Mouse (Mus musculus): ENCODE data around the gene Utp18.
"Not testable (repeated sequence)": the region's sequence is repeated elsewhere in the genome, so short reads cannot be mapped to it uniquely, and the experiment has no call there.

Gene Utp18

GRCm38 (mm10) chr11:93885572-93886410 is at the start of gene Utp18, which contains the start of gene Mbtd1:
Gene Utp18 (minus strand): TSS chr11:93885766.
Gene Mbtd1 (plus strand): TSS chr11:93885852.
- peak; percentile 97 for DNase-seq (ENCODE audit: low spot score)

GRCm38 (mm10) chr11:93929106-93929505 is 43.5 kb upstream of the Utp18 start:
- peak; percentile 29 for DNase-seq (ENCODE audit: low spot score)

DNA sequence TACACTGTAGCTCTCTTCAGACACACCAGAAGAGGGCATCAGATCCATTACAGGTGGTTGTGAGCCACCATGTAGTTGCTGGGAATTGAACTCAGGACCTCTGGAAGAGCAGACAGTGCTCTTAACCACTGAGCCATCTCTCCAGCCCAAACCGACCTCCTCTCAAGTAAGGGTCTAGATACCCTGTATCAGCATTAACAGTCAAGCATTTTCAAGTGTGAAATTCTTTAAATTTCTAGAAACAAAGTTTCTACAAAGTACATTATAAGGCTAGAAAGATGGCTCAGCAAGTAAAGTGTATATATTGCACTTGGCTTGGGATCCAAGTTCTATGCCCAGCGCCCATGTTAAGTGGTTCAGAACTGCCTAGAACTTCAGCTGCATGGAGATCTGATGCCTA is 29.5 kb upstream of the Utp18 start:
- not testable (repeated sequence) for DNase-seq (ENCODE audit: low spot score)

GRCm38 (mm10) chr11:93911603-93912002 is 26.0 kb upstream of the Utp18 start:
- DNase-seq (ENCODE audit: low spot score) = no peak

GRCm38 (mm10) chr11:93908829-93909228 is 23.3 kb upstream of the Utp18 start:
- no peak for DNase-seq (ENCODE audit: low spot score)

- peak; percentile 58 for DNase-seq (ENCODE audit: low spot score)
Observed at GRCm38 (mm10) chr11:93907839-93908238, 22.3 kb upstream of the Utp18 start.

DNA sequence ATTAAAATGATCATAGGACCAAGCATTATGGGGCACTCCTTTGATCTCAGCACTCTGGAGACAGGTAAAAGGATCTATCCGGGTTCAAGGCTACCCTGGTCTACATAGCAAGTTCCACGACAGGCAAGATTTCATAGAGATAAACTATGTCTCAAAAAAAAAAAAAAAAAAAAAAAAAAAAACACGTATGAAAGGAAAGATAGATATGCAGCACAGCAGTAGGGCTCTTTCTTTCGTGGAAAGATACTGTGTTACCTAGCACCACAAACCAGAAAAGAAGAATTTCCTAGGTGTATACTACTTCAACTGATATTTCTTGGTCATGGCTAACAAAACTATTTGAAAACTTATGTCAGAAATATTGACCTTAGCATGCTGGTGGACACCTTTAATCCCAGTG is 21.3 kb upstream of the Utp18 start:
- DNase-seq (ENCODE audit: low spot score) = no peak

GRCm38 (mm10) chr11:93897732-93898131 is 12.2 kb upstream of the Utp18 start:
- no peak for DNase-seq (ENCODE audit: low spot score)

- DNase-seq (ENCODE audit: low spot score) = peak; percentile 25
Observed at GRCm38 (mm10) chr11:93887080-93887447, 1.5 kb upstream of the Utp18 start.

DNA sequence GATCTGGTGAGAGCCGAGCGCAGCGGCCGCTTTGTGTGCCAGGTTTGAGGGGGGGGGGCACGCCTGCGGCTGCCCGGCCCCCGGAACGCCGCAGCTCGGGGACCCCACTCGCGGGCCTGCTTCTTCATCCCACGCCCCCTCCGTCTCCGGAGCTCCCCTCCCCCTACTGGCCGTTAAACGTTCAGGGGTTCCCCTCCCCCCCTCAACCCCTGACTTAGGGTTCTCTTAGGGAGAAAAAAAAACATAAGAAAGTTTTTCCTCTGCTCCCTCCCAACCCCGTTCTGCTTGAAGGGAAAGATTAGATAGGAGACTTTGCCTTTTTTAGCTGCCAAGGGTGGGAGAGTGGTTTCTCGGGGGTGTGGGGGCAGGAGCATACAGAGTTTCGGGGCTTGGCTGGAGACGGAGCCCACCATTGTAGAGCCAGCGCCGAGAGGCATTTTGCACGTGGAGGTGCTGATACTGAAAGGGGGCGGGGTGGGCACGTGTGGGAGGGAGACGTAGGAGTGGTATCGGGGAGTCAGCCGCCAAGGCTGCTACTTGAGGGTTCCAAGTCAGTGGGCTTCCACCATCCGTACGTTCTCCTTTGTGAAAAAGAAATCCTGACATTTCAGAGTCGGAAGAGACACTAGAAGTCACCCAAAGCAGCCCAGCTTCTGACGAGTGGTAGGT is 979 bp upstream of the Utp18 start:
- DNase-seq (ENCODE audit: low spot score) = peak; percentile 16

DNA sequence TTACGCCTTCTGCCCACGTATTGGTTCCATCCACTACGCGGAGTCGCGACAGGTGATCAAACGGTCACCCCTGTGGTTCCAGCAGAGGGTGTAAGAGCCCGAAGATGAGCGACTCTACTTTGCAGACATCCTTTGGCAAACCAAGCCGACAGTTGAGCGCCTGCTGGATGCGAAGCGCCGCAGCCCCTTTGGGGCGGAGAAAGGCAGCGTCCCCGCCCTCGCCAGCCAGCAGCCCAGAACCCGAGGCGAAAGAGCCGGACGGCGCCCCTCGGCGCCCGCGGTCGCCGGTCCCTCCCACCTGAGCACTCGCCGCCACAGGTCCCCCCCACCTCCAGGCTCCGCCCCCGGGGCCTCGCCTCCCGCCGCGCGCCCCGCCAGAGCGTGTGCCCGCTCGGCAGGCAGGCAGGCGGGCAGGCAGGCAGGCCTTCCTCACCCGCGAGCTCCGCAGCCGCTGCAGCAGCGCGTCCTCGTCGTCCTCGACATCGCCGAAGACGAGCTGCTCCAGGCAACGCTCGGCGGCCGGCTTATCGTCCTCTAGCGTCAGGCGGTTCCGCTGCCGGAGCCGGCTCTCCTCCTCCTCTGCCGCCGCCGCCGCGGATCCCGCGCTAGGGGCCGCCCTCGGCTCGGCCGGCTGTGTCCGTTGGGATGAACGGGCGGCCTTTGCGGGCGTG is 530 bp downstream of the Utp18 start:
- peak; percentile 44 for DNase-seq (ENCODE audit: low spot score)

DNA sequence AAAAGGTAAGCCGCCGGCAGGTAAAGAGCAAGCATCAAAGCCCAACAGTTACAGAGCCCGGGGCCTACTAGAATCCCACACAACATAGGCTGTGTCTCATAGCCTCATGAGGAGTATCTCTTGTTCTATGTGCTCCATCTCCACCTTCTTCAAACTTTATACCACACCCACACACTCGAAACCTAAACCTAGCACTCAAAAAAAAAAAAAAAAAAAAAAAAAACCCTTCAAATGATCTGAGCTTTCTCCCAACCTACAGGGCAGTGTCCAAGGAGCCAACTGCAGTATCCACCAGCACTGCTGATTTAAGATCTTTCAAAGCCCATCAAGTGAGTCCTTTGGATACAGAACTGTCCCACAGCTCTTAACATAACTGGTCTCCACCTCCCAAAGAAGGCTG is 1.5 kb downstream of the Utp18 start:
- DNase-seq (ENCODE audit: low spot score) = no peak

GRCm38 (mm10) chr11:93862638-93863037 is 22.9 kb downstream of the Utp18 start:
- no peak for DNase-seq (ENCODE audit: low spot score)

DNA sequence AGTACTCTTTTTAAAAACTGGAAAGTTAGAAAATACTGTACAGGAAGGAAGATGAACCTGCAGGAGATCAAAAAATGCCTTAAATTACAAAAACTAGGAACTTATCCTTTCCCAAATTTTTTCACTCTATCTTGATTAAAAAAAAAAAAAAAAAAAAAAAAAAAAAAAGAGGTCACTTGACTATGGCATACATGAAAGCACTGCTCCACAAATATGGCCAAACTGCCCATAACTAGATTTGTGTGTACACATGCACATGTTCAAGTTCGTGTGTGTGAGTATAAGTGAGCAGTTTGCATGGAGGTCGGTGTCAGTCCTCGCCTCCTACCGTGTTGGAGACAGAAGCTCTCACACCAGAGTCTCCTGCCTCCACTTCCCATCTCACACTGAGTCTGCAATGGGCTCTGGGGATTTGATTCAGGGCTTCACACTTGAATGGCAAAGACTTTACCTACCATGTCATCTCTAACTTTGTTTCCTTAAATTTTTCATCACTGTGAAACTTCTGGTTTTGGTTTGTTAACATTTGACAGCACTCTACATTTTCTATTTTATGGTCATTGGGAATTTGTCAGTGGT is 23.4 kb downstream of the Utp18 start:
- no peak for DNase-seq (ENCODE audit: low spot score)

DNA sequence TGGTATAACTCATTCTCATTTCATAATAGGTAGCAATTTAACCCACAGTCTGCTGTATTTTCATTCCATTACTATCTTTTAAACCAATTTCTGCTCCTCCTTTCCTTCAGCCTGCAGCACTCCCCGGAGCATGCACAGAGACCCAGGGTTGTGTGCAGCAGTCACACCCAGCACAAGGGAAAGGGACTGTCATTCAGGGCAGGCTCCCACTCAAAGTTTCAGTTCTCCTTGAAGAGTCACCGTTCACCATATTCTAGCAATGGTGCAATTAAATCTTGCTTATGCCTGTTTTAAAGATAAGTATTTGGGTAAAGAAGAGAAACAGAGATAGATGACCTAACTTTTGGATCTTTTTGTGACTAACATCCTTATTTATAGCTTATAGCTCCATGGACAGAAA is 24.4 kb downstream of the Utp18 start:
- no peak for DNase-seq (ENCODE audit: low spot score)

DNA sequence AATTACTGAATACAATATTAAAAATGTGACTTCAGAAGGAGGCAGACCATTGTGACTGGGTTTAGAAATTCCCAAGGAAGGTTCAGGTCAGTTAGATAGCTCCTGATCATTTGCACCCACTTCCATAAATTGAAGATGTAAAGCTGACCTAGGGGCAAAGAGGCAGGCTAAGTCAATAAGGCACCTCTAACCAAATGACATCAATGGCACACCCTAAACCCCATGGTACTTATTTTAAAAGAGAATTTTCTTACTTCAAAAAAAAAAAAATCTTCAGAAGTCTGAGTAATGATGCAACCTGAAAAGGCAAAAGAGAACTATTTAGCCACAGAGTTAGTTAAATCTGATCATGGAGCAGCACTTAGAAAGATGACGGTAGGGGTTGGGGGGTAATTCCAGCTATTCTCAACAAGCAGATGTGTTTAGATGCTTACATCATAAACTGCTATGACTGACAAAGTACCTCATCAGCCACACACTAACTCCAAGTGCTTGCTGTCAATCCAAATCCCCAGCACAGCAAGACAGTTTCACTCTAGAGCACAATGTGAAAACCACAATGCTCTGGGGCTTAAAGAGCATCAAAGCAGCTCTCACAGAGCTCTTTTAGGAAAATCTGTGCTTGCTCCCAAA is 24.9 kb downstream of the Utp18 start:
- no peak for DNase-seq (ENCODE audit: low spot score)

GRCm38 (mm10) chr11:93856284-93856955 is 29.1 kb downstream of the Utp18 start:
- DNase-seq (ENCODE audit: low spot score) = peak; percentile 83

- no peak for DNase-seq (ENCODE audit: low spot score)
Observed at GRCm38 (mm10) chr11:93852546-93852945, 33.0 kb downstream of the Utp18 start.

DNA sequence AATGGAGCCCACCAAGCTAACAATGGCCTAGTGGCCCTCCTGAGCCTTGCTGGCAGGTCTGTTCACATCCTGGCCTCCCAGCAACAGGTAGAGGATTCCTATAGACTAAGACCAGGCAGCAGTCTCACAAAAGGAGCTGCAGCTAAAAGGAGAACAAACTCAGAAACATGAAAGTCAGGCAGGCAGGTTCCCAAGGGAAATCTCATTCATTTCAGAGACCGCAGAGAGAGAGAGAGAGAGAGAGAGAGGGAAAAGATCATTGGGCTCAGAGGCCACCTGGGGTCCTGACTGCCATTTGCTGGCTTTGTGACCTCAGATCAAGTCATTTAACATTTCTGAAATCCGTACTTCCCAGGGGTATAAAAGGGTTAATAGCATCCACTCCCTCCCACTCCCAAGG is 38.2 kb downstream of the Utp18 start:
- DNase-seq (ENCODE audit: low spot score) = no peak

- DNase-seq (ENCODE audit: low spot score) = no peak
Observed at GRCm38 (mm10) chr11:93835800-93836199, 49.8 kb downstream of the Utp18 start.

DNA sequence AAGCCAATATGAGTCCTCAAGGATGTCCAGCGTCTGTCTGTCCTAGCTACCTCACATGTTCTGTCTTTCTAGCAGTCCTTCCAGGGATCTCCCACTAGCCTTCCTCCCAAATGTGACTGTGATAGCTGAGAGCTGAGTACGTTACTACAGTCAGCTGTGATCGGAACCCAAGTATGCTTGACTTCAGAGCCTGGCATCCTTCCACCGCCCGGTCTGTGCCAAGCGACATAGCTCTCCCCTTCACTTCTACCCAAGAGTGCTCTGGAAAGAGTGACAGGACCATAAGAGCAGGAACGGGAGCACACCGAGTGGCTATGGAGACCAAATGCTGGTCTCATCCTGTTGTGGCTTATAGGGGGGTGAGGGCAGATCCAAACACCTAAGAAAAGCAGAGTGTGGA is 55.6 kb downstream of the Utp18 start:
- no peak for DNase-seq (ENCODE audit: low spot score)

DNA sequence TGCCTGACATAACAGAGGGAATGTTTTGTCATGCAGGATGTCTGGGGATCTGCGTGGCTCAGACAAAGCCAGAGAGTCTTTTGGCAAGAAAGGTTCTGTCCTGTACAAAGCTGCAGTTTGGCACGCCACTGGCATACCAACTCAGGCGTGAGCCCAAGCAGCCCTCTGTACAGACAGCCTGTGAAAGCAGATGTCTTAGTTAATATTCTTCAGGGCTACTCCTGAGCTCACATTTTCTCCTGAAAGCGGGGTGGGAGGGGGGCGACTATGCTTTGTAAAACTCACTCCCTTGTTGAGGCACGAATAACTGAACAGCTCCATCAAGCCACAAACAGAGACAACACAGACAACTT is 56.3 kb downstream of the Utp18 start:
- DNase-seq (ENCODE audit: low spot score) = no peak
